Mouse (Mus musculus) retina, postnatal 7 days (tissue): ENCODE results near the gene Flot2.

Experiments
- DNase-seq: peaks from one replicate; pipeline ENCODE4 v3.0.0-alpha.2; 2012; ENCODE audit warnings: low read depth, low spot score

Flot2 gene

DNA sequence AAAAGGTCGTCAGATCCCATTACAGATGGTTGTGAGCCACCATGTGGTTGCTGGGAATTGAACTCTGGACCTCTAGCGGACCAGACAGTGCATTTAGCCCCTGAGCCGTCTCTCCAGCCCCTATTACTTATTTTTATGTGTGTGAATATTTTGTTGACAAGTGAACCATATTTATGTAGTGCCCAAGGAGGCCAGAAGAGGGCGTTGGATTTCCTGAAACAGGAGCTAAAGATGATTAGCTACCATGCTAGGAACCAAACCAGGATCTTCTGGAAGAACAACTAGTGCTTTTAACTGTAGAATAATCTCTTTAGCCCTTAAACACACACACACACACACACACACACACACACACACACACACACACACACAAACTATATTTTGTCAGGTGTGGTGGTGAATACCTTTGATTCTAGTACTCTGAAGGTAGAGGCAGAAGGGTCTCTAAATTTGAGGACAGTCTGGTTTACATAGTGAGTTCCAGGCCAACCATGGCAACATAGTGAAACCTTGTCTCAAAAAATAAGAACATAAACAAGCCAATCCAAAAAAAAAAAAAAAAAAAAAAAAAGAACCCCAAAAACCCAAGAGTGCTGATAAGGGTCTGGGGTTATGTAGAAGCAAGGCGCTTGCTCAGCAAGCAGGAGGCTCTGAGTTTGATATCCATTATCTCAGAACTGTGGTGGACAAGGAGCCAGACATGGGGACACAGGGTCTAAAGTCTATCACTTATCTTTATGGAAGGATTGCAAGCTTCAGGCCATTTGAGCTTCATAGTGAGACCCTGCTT, 65.4 kb downstream of the Flot2 start:
- DNase-seq = no peak

DNA sequence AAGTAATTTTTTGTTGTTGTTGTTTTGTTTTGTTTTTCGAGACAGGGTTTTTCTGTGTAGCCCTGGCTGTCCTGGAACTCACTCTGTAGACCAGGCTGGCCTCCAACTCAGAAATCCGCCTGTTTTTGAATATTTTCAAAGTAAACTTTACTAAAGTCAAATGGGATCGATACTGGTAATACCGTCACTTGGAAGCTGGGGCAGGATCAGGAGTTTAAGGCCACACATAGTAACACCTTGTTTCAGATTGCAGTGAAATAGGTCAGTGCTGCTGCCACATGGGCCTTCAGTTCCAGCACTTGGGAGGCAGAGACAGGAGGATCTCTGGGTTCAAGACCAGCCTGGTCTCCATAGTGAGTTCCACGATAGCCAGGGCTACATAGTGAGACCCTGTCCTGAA, 66.8 kb downstream of the Flot2 start:
- DNase-seq = no peak
